Mouse (Mus musculus): ENCODE data around the gene Pik3ap1. TPM values are rescaled to one million over a fixed set of nuclear protein-coding genes. Genes with fewer than 3 reads are reported as not detected.

Pik3ap1 gene
- polyA plus RNA-seq, 1 experiment from 2014 or later = 5.6 TPM

- H3K9ac ChIP-seq (ENCODE audit: low read depth, low read length) = no peak overlapping the region
- no peaks in the 10 kb centered on the region for H3K36me3 ChIP-seq (ENCODE audit: control insufficient read depth, insufficient read depth, low read length)
- no peaks in the 10 kb centered on the region for H3K9me3 ChIP-seq (ENCODE audit: control insufficient read depth, low read length)
- no peaks in the 10 kb centered on the region for H3K4me1 ChIP-seq (replicated peaks; ENCODE audit: control insufficient read depth, insufficient read depth, low read length)
- no peak overlapping the region for H3K4me3 ChIP-seq (ENCODE audit: low read depth, low read length)
- no peak overlapping the region for H3K27ac ChIP-seq (ENCODE audit: low read depth, low read length)
- ATAC-seq (replicated peaks; ENCODE audit: low FRiP score) (no peak), DNase-seq (ENCODE audit: low spot score) (no peak)
- 80% methylated on average over 7 of the region's 7 CpGs for WGBS
- no peak overlapping the region for H3K4me2 ChIP-seq
- H3K27me3 ChIP-seq (replicated peaks; ENCODE audit: control insufficient read depth, insufficient read depth, low read length) = no peaks in the 10 kb centered on the region; the same call in 1 of the 2 replicates
Measured at GRCm38 (mm10) chr19:41270906-41271305, 114.0 kb downstream of the Pik3ap1 start.

- H3K4me2 ChIP-seq = no peak overlapping the region
- H3K27me3 ChIP-seq (replicated peaks; ENCODE audit: control insufficient read depth, insufficient read depth, low read length) = no peaks in the 10 kb centered on the region; the same call in 1 of the 2 replicates
- no peak overlapping the region for H3K27ac ChIP-seq (ENCODE audit: low read depth, low read length)
- DNase-seq (ENCODE audit: low spot score) (peak; percentile 26), ATAC-seq (replicated peaks; ENCODE audit: low FRiP score) (no peak)
- H3K4me3 ChIP-seq (ENCODE audit: low read depth, low read length) = no peak overlapping the region
- H3K36me3 ChIP-seq (ENCODE audit: control insufficient read depth, insufficient read depth, low read length) = no peaks in the 10 kb centered on the region
- H3K9ac ChIP-seq (ENCODE audit: low read depth, low read length) = no peak overlapping the region
- no peaks in the 10 kb centered on the region for H3K9me3 ChIP-seq (ENCODE audit: control insufficient read depth, low read length)
- no peaks in the 10 kb centered on the region for H3K4me1 ChIP-seq (replicated peaks; ENCODE audit: control insufficient read depth, insufficient read depth, low read length)
- whole genome bisulfite sequencing = 70% methylated on average over 9 of the region's 9 CpGs
Measured at GRCm38 (mm10) chr19:41270151-41270727, 114.7 kb downstream of the Pik3ap1 start.

GRCm38 (mm10) chr19:41266251-41266901 lies 118.5 kb downstream of the Pik3ap1 start:
- ATAC-seq (replicated peaks; ENCODE audit: low FRiP score) = no peak
- Histone ChIP-seq H3K4me3 (ENCODE audit: low read depth, low read length) (no peak overlapping the region), H3K27me3 (replicated peaks; ENCODE audit: control insufficient read depth, insufficient read depth, low read length) (no peaks in the 10 kb centered on the region), H3K27ac (ENCODE audit: low read depth, low read length) (no peak overlapping the region), H3K36me3 (ENCODE audit: control insufficient read depth, insufficient read depth, low read length) (no peaks in the 10 kb centered on the region), H3K4me2 (no peak overlapping the region), H3K9me3 (ENCODE audit: control insufficient read depth, low read length) (no peaks in the 10 kb centered on the region), H3K4me1 (replicated peaks; ENCODE audit: control insufficient read depth, insufficient read depth, low read length) (peaks cover 10% of the 10 kb centered on the region), H3K9ac (ENCODE audit: low read depth, low read length) (no peak overlapping the region)
- WGBS = 60% methylated on average over 8 of the region's 8 CpGs
- DNase-seq (ENCODE audit: low spot score) = no peak

- H3K9ac ChIP-seq (ENCODE audit: low read depth, low read length) = peak overlapping the region; percentile 98
- H3K4me2 ChIP-seq = peak overlapping the region; percentile 83
- WGBS = 33% methylated on average over 13 of the region's 13 CpGs
- H3K4me1 ChIP-seq (replicated peaks; ENCODE audit: control insufficient read depth, insufficient read depth, low read length) = peaks cover 23% of the 10 kb centered on the region
- no peaks in the 10 kb centered on the region for H3K9me3 ChIP-seq (ENCODE audit: control insufficient read depth, low read length)
- H3K36me3 ChIP-seq (ENCODE audit: control insufficient read depth, insufficient read depth, low read length) = no peaks in the 10 kb centered on the region
- ATAC-seq (replicated peaks; ENCODE audit: low FRiP score) = no peak
- H3K27ac ChIP-seq (ENCODE audit: low read depth, low read length) = peak overlapping the region; percentile 96
- H3K4me3 ChIP-seq (ENCODE audit: low read depth, low read length) = peak overlapping the region; percentile 98
- no peak for DNase-seq (ENCODE audit: low spot score)
- no peaks in the 10 kb centered on the region for H3K27me3 ChIP-seq (replicated peaks; ENCODE audit: control insufficient read depth, insufficient read depth, low read length)
Measured at GRCm38 (mm10) chr19:41264331-41264799, 120.5 kb downstream of the Pik3ap1 start.

GRCm38 (mm10) chr19:41263630-41264295 lies 121.1 kb downstream of the Pik3ap1 start, which contains the start of gene Tm9sf3:
Gene Tm9sf3 (minus strand): TSS chr19:41263997.
- Histone ChIP-seq H3K4me3 (ENCODE audit: low read depth, low read length) (peak within 1 kb of the TSS; percentile 98), H3K4me2 (peak within 1 kb of the TSS; percentile 83), H3K27me3 (replicated peaks; ENCODE audit: control insufficient read depth, insufficient read depth, low read length) (no peaks in the 10 kb centered on the region), H3K9me3 (ENCODE audit: control insufficient read depth, low read length) (no peaks in the 10 kb centered on the region), H3K36me3 (ENCODE audit: control insufficient read depth, insufficient read depth, low read length) (no peaks in the 10 kb centered on the region), H3K4me1 (replicated peaks; ENCODE audit: control insufficient read depth, insufficient read depth, low read length) (peaks cover 29% of the 10 kb centered on the region), H3K27ac (ENCODE audit: low read depth, low read length) (peak within 1 kb of the TSS; percentile 96), H3K9ac (ENCODE audit: low read depth, low read length) (peak within 1 kb of the TSS; percentile 98)
- ATAC-seq (replicated peaks; ENCODE audit: low FRiP score) (peak; percentile 87), DNase-seq (ENCODE audit: low spot score) (peak; percentile 86)
- WGBS = 0% methylated on average over 70 of the region's 98 CpGs

GRCm38 (mm10) chr19:41262712-41263629 lies 121.9 kb downstream of the Pik3ap1 start:
- H3K36me3 ChIP-seq (ENCODE audit: control insufficient read depth, insufficient read depth, low read length) = no peaks in the 10 kb centered on the region
- peak; percentile 81 for DNase-seq (ENCODE audit: low spot score)
- H3K27me3 ChIP-seq (replicated peaks; ENCODE audit: control insufficient read depth, insufficient read depth, low read length) = no peaks in the 10 kb centered on the region
- ATAC-seq (replicated peaks; ENCODE audit: low FRiP score) = peak; percentile 83
- H3K4me3 ChIP-seq (ENCODE audit: low read depth, low read length) = peak overlapping the region; percentile 98
- H3K4me2 ChIP-seq = peak overlapping the region; percentile 83
- H3K9me3 ChIP-seq (ENCODE audit: control insufficient read depth, low read length) = no peaks in the 10 kb centered on the region
- H3K4me1 ChIP-seq (replicated peaks; ENCODE audit: control insufficient read depth, insufficient read depth, low read length) = peaks cover 35% of the 10 kb centered on the region
- peak overlapping the region; percentile 96 for H3K27ac ChIP-seq (ENCODE audit: low read depth, low read length)
- peak overlapping the region; percentile 98 for H3K9ac ChIP-seq (ENCODE audit: low read depth, low read length)
- WGBS = 5% methylated on average over 51 of the region's 51 CpGs

GRCm38 (mm10) chr19:41260736-41261135 lies 124.2 kb downstream of the Pik3ap1 start:
- ATAC-seq (replicated peaks; ENCODE audit: low FRiP score) (no peak), DNase-seq (ENCODE audit: low spot score) (no peak)
- H3K27me3 ChIP-seq (replicated peaks; ENCODE audit: control insufficient read depth, insufficient read depth, low read length) = no peaks in the 10 kb centered on the region
- H3K4me3 ChIP-seq (ENCODE audit: low read depth, low read length) = no peak overlapping the region
- no peak overlapping the region for H3K9ac ChIP-seq (ENCODE audit: low read depth, low read length)
- H3K4me1 ChIP-seq (replicated peaks; ENCODE audit: control insufficient read depth, insufficient read depth, low read length) = peaks cover 36% of the 10 kb centered on the region
- no peak overlapping the region for H3K27ac ChIP-seq (ENCODE audit: low read depth, low read length)
- H3K4me2 ChIP-seq = no peak overlapping the region
- H3K9me3 ChIP-seq (ENCODE audit: control insufficient read depth, low read length) = no peaks in the 10 kb centered on the region
- H3K36me3 ChIP-seq (ENCODE audit: control insufficient read depth, insufficient read depth, low read length) = no peaks in the 10 kb centered on the region; the same call in 1 of the 2 replicates
- 81% methylated on average over 3 of the region's 3 CpGs for WGBS

GRCm38 (mm10) chr19:41259256-41259655 lies 125.6 kb downstream of the Pik3ap1 start:
- Histone ChIP-seq H3K4me1 (replicated peaks; ENCODE audit: control insufficient read depth, insufficient read depth, low read length) (peaks cover 29% of the 10 kb centered on the region), H3K36me3 (ENCODE audit: control insufficient read depth, insufficient read depth, low read length) (no peaks in the 10 kb centered on the region; the same call in 1 of the 2 replicates), H3K4me2 (no peak overlapping the region), H3K27ac (ENCODE audit: low read depth, low read length) (no peak overlapping the region), H3K27me3 (replicated peaks; ENCODE audit: control insufficient read depth, insufficient read depth, low read length) (no peaks in the 10 kb centered on the region), H3K4me3 (ENCODE audit: low read depth, low read length) (no peak overlapping the region), H3K9me3 (ENCODE audit: control insufficient read depth, low read length) (no peaks in the 10 kb centered on the region), H3K9ac (ENCODE audit: low read depth, low read length) (no peak overlapping the region)
- no peak for DNase-seq (ENCODE audit: low spot score)
- 71% methylated on average over 6 of the region's 6 CpGs for WGBS
- ATAC-seq (replicated peaks; ENCODE audit: low FRiP score) = no peak

All from liver, embryonic 11.5 days (tissue).